7 mouse cellular contexts compared by ENCODE assay signal in genomic region chr7:24546068-24546614, GRCm38 (mm10). TPM values are rescaled to one million over a fixed set of nuclear protein-coding genes. Genes with fewer than 3 reads are reported as not detected.
DNase-seq lines count a peak whose midpoint lies in the region; ATAC-seq and TF ChIP-seq lines count a peak whose summit lies in the region.

Pinlyp (minus strand) TSS chr7:24546118.
Xrcc1 (plus strand) TSS chr7:24546289.

- no peak for DNase-seq in spleen, adult 2 months (ENCODE audit: low read depth in 1 of 2, low spot score in 2 of 2)
- no peak for DNase-seq in spleen, adult 12 weeks (ENCODE audit: low spot score)
- DNase-seq in forebrain, embryonic 11.5 days (ENCODE audit: low spot score): no peak
- DNase-seq in midbrain, embryonic 14.5 days: no peak
- no peak for DNase-seq in embryo, embryonic 10.5 days (ENCODE audit: low spot score)

- TF ChIP-seq CTCF in spleen, adult 2 months (IDR thresholded peaks at IDR 0.05; ENCODE audit: extremely low read depth, insufficient read depth, insufficient read length, insufficient replicate concordance): no peak
- TF ChIP-seq CTCF in intestine, postnatal 0 days (IDR thresholded peaks at IDR 0.05; ENCODE audit: low read depth): no peak

- peak within 1 kb of the TSS; percentile 80 for H3K9ac ChIP-seq in forebrain, embryonic 11.5 days (ENCODE audit: low read length)
- H3K9ac ChIP-seq in intestine, postnatal 0 days (ENCODE audit: low read depth, low read length): peak within 1 kb of the TSS; percentile 77
- peak within 1 kb of the TSS; percentile 73 for H3K9ac ChIP-seq in midbrain, embryonic 14.5 days (replicated peaks; ENCODE audit: low read length)

- H3K4me2 ChIP-seq in forebrain, embryonic 11.5 days (ENCODE audit: low read depth, low read length, severe bottlenecking): peak within 1 kb of the TSS; percentile 70
- H3K4me2 ChIP-seq in intestine, postnatal 0 days (replicated peaks; ENCODE audit: low read depth): peak within 1 kb of the TSS; percentile 85
- H3K4me2 ChIP-seq in midbrain, embryonic 14.5 days (ENCODE audit: low read length): peak within 1 kb of the TSS; percentile 52

- no peak for TF ChIP-seq POLR2A in spleen, adult 2 months (IDR thresholded peaks at IDR 0.05; ENCODE audit: low read depth, low read length)

- no peaks in the 10 kb centered on the region for H3K27me3 ChIP-seq in spleen, adult 2 months (ENCODE audit: control insufficient read depth, insufficient read depth, low read length)
- no peaks in the 10 kb centered on the region for H3K27me3 ChIP-seq in forebrain, embryonic 11.5 days (ENCODE audit: control insufficient read depth, insufficient read depth, low read length)
- no peaks in the 10 kb centered on the region for H3K27me3 ChIP-seq in intestine, postnatal 0 days (replicated peaks; ENCODE audit: control insufficient read depth, insufficient read depth, low read length)
- H3K27me3 ChIP-seq in midbrain, embryonic 14.5 days (ENCODE audit: control insufficient read depth, insufficient read depth, low read length): no peaks in the 10 kb centered on the region

- no peak for ATAC-seq in forebrain, embryonic 11.5 days (replicated peaks; ENCODE audit: low FRiP score)
- ATAC-seq in intestine, postnatal 0 days: 0 out of 2 replicates have a peak, but pooled peaks have one; percentile 6
- ATAC-seq in midbrain, embryonic 14.5 days (ENCODE audit: low FRiP score, low TSS enrichment): peak; percentile 6
- no peak for ATAC-seq in granulocyte monocyte progenitor cell, adult 5-6 weeks (replicated peaks; ENCODE audit: poor library complexity, severe bottlenecking)

- H3K4me3 ChIP-seq in spleen, adult 2 months (ENCODE audit: extremely low read depth, insufficient read depth, insufficient read length): peak within 1 kb of the TSS; percentile 94
- H3K4me3 ChIP-seq in forebrain, embryonic 11.5 days (ENCODE audit: low read depth, low read length): peak within 1 kb of the TSS; percentile 82
- H3K4me3 ChIP-seq in intestine, postnatal 0 days (ENCODE audit: low read depth, low read length): peak within 1 kb of the TSS; percentile 92
- peak within 1 kb of the TSS; percentile 85 for H3K4me3 ChIP-seq in midbrain, embryonic 14.5 days (replicated peaks; ENCODE audit: low read depth, low read length)

- no peaks in the 10 kb centered on the region for H3K9me3 ChIP-seq in forebrain, embryonic 11.5 days (ENCODE audit: control insufficient read depth, low read length)
- no peaks in the 10 kb centered on the region for H3K9me3 ChIP-seq in intestine, postnatal 0 days (ENCODE audit: control insufficient read depth)
- no peaks in the 10 kb centered on the region for H3K9me3 ChIP-seq in midbrain, embryonic 14.5 days (ENCODE audit: control insufficient read depth, low read length)

- H3K4me1 ChIP-seq in spleen, adult 2 months (ENCODE audit: control insufficient read depth, insufficient read depth, insufficient read length): peaks cover 8% of the 10 kb centered on the region; the same call in 1 of the 2 replicates
- peaks cover 7% of the 10 kb centered on the region for H3K4me1 ChIP-seq in forebrain, embryonic 11.5 days (replicated peaks; ENCODE audit: control insufficient read depth, insufficient read depth, low read length)
- H3K4me1 ChIP-seq in intestine, postnatal 0 days (replicated peaks; ENCODE audit: control insufficient read depth, insufficient read depth, low read length): 0 out of 2 replicates have a peak, but pooled peaks cover 3% of the 10 kb centered on the region
- peaks cover 11% of the 10 kb centered on the region; the same call in 1 of the 2 replicates for H3K4me1 ChIP-seq in midbrain, embryonic 14.5 days (ENCODE audit: control insufficient read depth, insufficient read depth, low read length)

- H3K36me3 ChIP-seq in spleen, adult 2 months (ENCODE audit: control insufficient read depth, insufficient read depth, low read length): peaks cover 2% of the 10 kb centered on the region; the same call in 1 of the 2 replicates
- H3K36me3 ChIP-seq in forebrain, embryonic 11.5 days (ENCODE audit: control insufficient read depth, insufficient read depth, low read length): no peaks in the 10 kb centered on the region; the same call in 1 of the 2 replicates
- H3K36me3 ChIP-seq in intestine, postnatal 0 days (ENCODE audit: control insufficient read depth, insufficient read depth): no peaks in the 10 kb centered on the region; the same call in 1 of the 2 replicates
- H3K36me3 ChIP-seq in midbrain, embryonic 14.5 days (ENCODE audit: control insufficient read depth, insufficient read depth, low read length): 0 out of 2 replicates have a peak, but pooled peaks cover 6% of the 10 kb centered on the region

- WGBS in spleen, adult 2 months: 46% methylated on average over 13 of the region's 13 CpGs
- 32% methylated on average over 13 of the region's 13 CpGs for WGBS in forebrain, embryonic 11.5 days
- 29% methylated on average over 13 of the region's 13 CpGs for WGBS in intestine, postnatal 0 days
- WGBS in midbrain, embryonic 14.5 days: 39% methylated on average over 13 of the region's 13 CpGs

- H3K27ac ChIP-seq in spleen, adult 2 months (ENCODE audit: insufficient read depth, low read length): peak within 1 kb of the TSS; percentile 92
- H3K27ac ChIP-seq in forebrain, embryonic 11.5 days (ENCODE audit: low read depth, low read length): peak within 1 kb of the TSS; percentile 57; the same call in 1 of the 2 replicates
- peak within 1 kb of the TSS; percentile 30 for H3K27ac ChIP-seq in intestine, postnatal 0 days (ENCODE audit: low read depth, low read length)
- H3K27ac ChIP-seq in midbrain, embryonic 14.5 days (replicated peaks; ENCODE audit: low read depth, low read length): peak within 1 kb of the TSS; percentile 64

RNA-seq across cellular contexts. Expression of gene Pinlyp, which starts in this region (rescaled TPM):
- polyA plus RNA-seq in spleen, adult 2 months (2012; rRNA removed): 0.23 and 0.36 TPM in 2 replicates
- not detected in 2 replicates for polyA plus RNA-seq in forebrain, embryonic 11.5 days (2014; fragmentation: Nextera tagmentation; extraction: Ambion mirVana)
- polyA plus RNA-seq in intestine, postnatal 0 days (2015; fragmentation: Nextera tagmentation; extraction: Ambion mirVana): not detected in 2 replicates
- polyA plus RNA-seq in midbrain, embryonic 14.5 days (2014; fragmentation: Nextera tagmentation; extraction: Ambion mirVana): not detected in 2 replicates
- total RNA-seq in granulocyte monocyte progenitor cell, adult 5-6 weeks (2014; fragmentation: Nextera tagmentation): not detected in 2 replicates
- not detected in 2 replicates for total RNA-seq in granulocyte monocyte progenitor cell, adult 5-6 weeks (2017)

RNA-seq across cellular contexts. Expression of gene Xrcc1, which starts in this region (rescaled TPM):
- 52.3 and 56.2 TPM in 2 replicates for polyA plus RNA-seq in spleen, adult 2 months (2012; rRNA removed)
- polyA plus RNA-seq in forebrain, embryonic 11.5 days (2014; fragmentation: Nextera tagmentation; extraction: Ambion mirVana): 140 and 150 TPM in 2 replicates
- polyA plus RNA-seq in intestine, postnatal 0 days (2015; fragmentation: Nextera tagmentation; extraction: Ambion mirVana): 24.5 and 26.6 TPM in 2 replicates
- 55.0 and 55.8 TPM in 2 replicates for polyA plus RNA-seq in midbrain, embryonic 14.5 days (2014; fragmentation: Nextera tagmentation; extraction: Ambion mirVana)
- 72.6 and 80.6 TPM in 2 replicates for total RNA-seq in granulocyte monocyte progenitor cell, adult 5-6 weeks (2014; fragmentation: Nextera tagmentation)
- total RNA-seq in granulocyte monocyte progenitor cell, adult 5-6 weeks (2017): 38.6 and 40.9 TPM in 2 replicates

Comparison
In these comparisons a context has a peak if more than half of its experiments do, and no peak if none do; other contexts are left out.
1. H3K27ac ChIP-seq: peak in every context shown above with its lines; median percentile 92 in spleen, adult 2 months; 64 in midbrain, embryonic 14.5 days; 57 in forebrain, embryonic 11.5 days; 30 in intestine, postnatal 0 days.
2. ATAC-seq: peak in intestine, postnatal 0 days (single experiment) and midbrain, embryonic 14.5 days (single experiment); none in forebrain, embryonic 11.5 days (single experiment) and granulocyte monocyte progenitor cell, adult 5-6 weeks (single experiment).
3. Peak in every context shown above with its lines, with median percentiles within 50 percentile points of each other: H3K4me3 ChIP-seq, H3K4me2 ChIP-seq and H3K9ac ChIP-seq.